Mouse (Mus musculus) heart, embryonic 15.5 days (tissue): ENCODE results near the gene Olfr1153. TPM values are rescaled to one million over a fixed set of nuclear protein-coding genes. Genes with fewer than 3 reads are reported as not detected.

Experiments used
- ATAC-seq: fragments of 200-750 bp; cut with Nextera tagmentation; replicated peaks from 2 replicates; pipeline ENCODE4 v1.8.0; 2017; ENCODE audit warnings: low read depth, moderate TSS enrichment; ENCODE audit not compliant: insufficient number of reproducible peaks, insufficient read depth, low FRiP score
- H3K27ac ChIP-seq: fragments of 300-500 bp; sonication (generic); 2 replicates; pipeline ENCODE4 v1.5.1; 2015; ENCODE audit warnings: mild to moderate bottlenecking, inconsistent platforms
- H3K27me3 ChIP-seq: fragments of 300-500 bp; sonication (generic); 2 replicates; pipeline ENCODE4 v1.6.1; 2015; ENCODE audit warnings: inconsistent platforms
- H3K36me3 ChIP-seq: fragments of 300-500 bp; sonication (generic); 2 replicates; pipeline ENCODE4 v1.6.1; 2015; ENCODE audit warnings: mild to moderate bottlenecking, inconsistent platforms
- H3K4me1 ChIP-seq: fragments of 300-500 bp; sonication (generic); replicated peaks from 2 replicates; pipeline ENCODE4 v1.6.1; 2015; ENCODE audit warnings: inconsistent platforms
- H3K4me2 ChIP-seq: fragments of 300-500 bp; sonication (generic); 2 replicates; pipeline ENCODE4 v1.6.1; 2015; ENCODE audit warnings: inconsistent platforms, mild to moderate bottlenecking, moderate library complexity
- H3K4me3 ChIP-seq: fragments of 300-500 bp; sonication (generic); 2 replicates; pipeline ENCODE4 v1.5.1; 2015; ENCODE audit warnings: mild to moderate bottlenecking, inconsistent platforms
- H3K9ac ChIP-seq: fragments of 300-500 bp; sonication (generic); 2 replicates; pipeline ENCODE4 v1.6.1; 2015; ENCODE audit warnings: mild to moderate bottlenecking, inconsistent platforms
- H3K9me3 ChIP-seq: fragments of 300-500 bp; sonication (generic); replicated peaks from 2 replicates; pipeline ENCODE4 v1.6.1; 2016; ENCODE audit warnings: inconsistent platforms
- WGBS: fragments of 180-500 bp; shearing (Covaris S2); methylation state at CpG from one replicate; pipeline ENCODE4 v1.1.7; 2015; ENCODE audit warnings: mixed read lengths; 5-methylcytosine and 5-hydroxymethylcytosine counted together
- polyA plus RNA-seq: library from polyadenylated mRNA; unstranded; fragments of >200 nt; fragmentation: Nextera tagmentation; extraction: Ambion mirVana; gene quantifications from 2 replicates; pipeline ENCODE4 v1.2.1, GENCODE M21; 2015

The Olfr1153 gene
- polyA plus RNA-seq, result not detected in 2 replicates

GRCm38 (mm10) chr2:87894662-87895061 lies at the start of gene Olfr1153:
Gene Olfr1153, plus strand, starts transcription at chr2:87894962.
- Histone ChIP-seq H3K36me3 (no peaks in the 10 kb centered on the region), H3K4me2 (no peak within 1 kb of the TSS), H3K27me3 (no peaks in the 10 kb centered on the region), H3K9me3 (no peaks in the 10 kb centered on the region), H3K4me3 (no peak within 1 kb of the TSS), H3K4me1 (no peaks in the 10 kb centered on the region), H3K9ac (no peak within 1 kb of the TSS), H3K27ac (no peak within 1 kb of the TSS)
- 66% methylated on average over 1 of the region's 1 CpGs for WGBS
- no peak for ATAC-seq

- no peaks in the 10 kb centered on the region for H3K4me1 ChIP-seq
- no peaks in the 10 kb centered on the region for H3K27me3 ChIP-seq
- 82% methylated on average over 1 of the region's 1 CpGs for WGBS
- H3K4me2 ChIP-seq, result no peak within 1 kb of the TSS
- H3K36me3 ChIP-seq, result no peaks in the 10 kb centered on the region
- H3K4me3 ChIP-seq, result no peak within 1 kb of the TSS
- H3K9me3 ChIP-seq, result no peaks in the 10 kb centered on the region
- no peak for ATAC-seq
- no peak within 1 kb of the TSS for H3K27ac ChIP-seq
- no peak within 1 kb of the TSS for H3K9ac ChIP-seq
These were observed 39.2 kb upstream of the Olfr1153 start, which contains the start of gene Olfr1151 for GRCm38 (mm10) chr2:87855562-87855961. Gene Olfr1151, plus strand, starts transcription at chr2:87855862.

GRCm38 (mm10) chr2:87866192-87866591 lies 28.6 kb upstream of the Olfr1153 start, which contains the start of gene Olfr1152:
Gene Olfr1152, plus strand, starts transcription at chr2:87866492.
- H3K4me2 ChIP-seq, result no peak within 1 kb of the TSS
- no peaks in the 10 kb centered on the region for H3K36me3 ChIP-seq
- no peak within 1 kb of the TSS for H3K9ac ChIP-seq
- no peaks in the 10 kb centered on the region for H3K27me3 ChIP-seq
- no peaks in the 10 kb centered on the region for H3K4me1 ChIP-seq
- H3K9me3 ChIP-seq, result no peaks in the 10 kb centered on the region
- ATAC-seq, result no peak
- no peak within 1 kb of the TSS for H3K27ac ChIP-seq
- H3K4me3 ChIP-seq, result no peak within 1 kb of the TSS

- Histone ChIP-seq H3K9me3 (no peaks in the 10 kb centered on the region), H3K4me1 (no peaks in the 10 kb centered on the region), H3K27ac (no peak within 1 kb of the TSS), H3K4me3 (no peak within 1 kb of the TSS), H3K9ac (no peak within 1 kb of the TSS), H3K36me3 (no peaks in the 10 kb centered on the region), H3K4me2 (no peak within 1 kb of the TSS), H3K27me3 (no peaks in the 10 kb centered on the region)
- 80% methylated on average over 1 of the region's 1 CpGs for WGBS
- ATAC-seq, result no peak
These were observed 10.3 kb downstream of the Olfr1153 start, which contains the start of gene Olfr1154 for GRCm38 (mm10) chr2:87905066-87905465. Gene Olfr1154, minus strand, starts transcription at chr2:87905166.

GRCm38 (mm10) chr2:87945037-87945436 lies 50.3 kb downstream of the Olfr1153 start, which contains the start of gene Olfr1155:
Gene Olfr1155, minus strand, starts transcription at chr2:87945137.
- WGBS, result 81% methylated on average over 1 of the region's 1 CpGs
- Histone ChIP-seq H3K9ac (no peak within 1 kb of the TSS), H3K4me3 (no peak within 1 kb of the TSS), H3K4me2 (no peak within 1 kb of the TSS), H3K36me3 (no peaks in the 10 kb centered on the region), H3K27ac (no peak within 1 kb of the TSS), H3K4me1 (no peaks in the 10 kb centered on the region), H3K27me3 (no peaks in the 10 kb centered on the region), H3K9me3 (no peaks in the 10 kb centered on the region)
- ATAC-seq, result no peak

Other genes starting within 250 kb of the Olfr1153 start
- gene Olfr1133, start 247.6 kb upstream of the Olfr1153 start, polyA plus RNA-seq, result not detected in 2 replicates
- not detected in 2 replicates for gene Olfr1134, start 236.5 kb upstream of the Olfr1153 start, polyA plus RNA-seq
- not detected in 2 replicates for gene Olfr1135, start 221.3 kb upstream of the Olfr1153 start, polyA plus RNA-seq
- gene Olfr1136, start 201.0 kb upstream of the Olfr1153 start, polyA plus RNA-seq, result not detected in 2 replicates
- not detected in 2 replicates for gene Olfr1137, start 181.8 kb upstream of the Olfr1153 start, polyA plus RNA-seq
- gene Olfr1138, start 155.0 kb upstream of the Olfr1153 start, polyA plus RNA-seq, result not detected in 2 replicates
- not detected in 2 replicates for gene Olfr1140, start 151.2 kb upstream of the Olfr1153 start, polyA plus RNA-seq
- gene Olfr1141, start 141.0 kb upstream of the Olfr1153 start, polyA plus RNA-seq, result not detected in 2 replicates
- not detected in 2 replicates for gene Olfr152, start 115.5 kb upstream of the Olfr1153 start, polyA plus RNA-seq
- not detected in 2 replicates for gene Olfr1143, start 94.4 kb upstream of the Olfr1153 start, polyA plus RNA-seq
- not detected in 2 replicates for gene Olfr1145, start 85.1 kb upstream of the Olfr1153 start, polyA plus RNA-seq
- gene Olfr1148, start 64.4 kb upstream of the Olfr1153 start, polyA plus RNA-seq, result not detected in 2 replicates
- gene Olfr1150-ps1, start 51.0 kb upstream of the Olfr1153 start, polyA plus RNA-seq, result not detected in 2 replicates
- not detected in 2 replicates for gene Olfr1151, start 39.1 kb upstream of the Olfr1153 start, polyA plus RNA-seq
- not detected in 2 replicates for gene Olfr1152, start 28.5 kb upstream of the Olfr1153 start, polyA plus RNA-seq
- not detected in 2 replicates for gene Olfr1154, start 10.2 kb downstream of the Olfr1153 start, polyA plus RNA-seq
- not detected in 2 replicates for gene Olfr1155, start 50.2 kb downstream of the Olfr1153 start, polyA plus RNA-seq
- gene Olfr1156, start 58.1 kb downstream of the Olfr1153 start, polyA plus RNA-seq, result not detected in 2 replicates
- not detected in 2 replicates for gene Olfr1157, start 73.3 kb downstream of the Olfr1153 start, polyA plus RNA-seq
- gene Olfr74, start 79.7 kb downstream of the Olfr1153 start, polyA plus RNA-seq, result not detected in 2 replicates
- gene Olfr1158, start 95.2 kb downstream of the Olfr1153 start, polyA plus RNA-seq, result not detected in 2 replicates
- not detected in 2 replicates for gene Olfr1160, start 113.3 kb downstream of the Olfr1153 start, polyA plus RNA-seq
- gene Olfr1161, start 127.8 kb downstream of the Olfr1153 start, polyA plus RNA-seq, result not detected in 2 replicates
- not detected in 2 replicates for gene Olfr73, start 142.7 kb downstream of the Olfr1153 start, polyA plus RNA-seq
- gene Olfr1162, start 156.2 kb downstream of the Olfr1153 start, polyA plus RNA-seq, result not detected in 2 replicates
- gene Olfr1163, start 176.9 kb downstream of the Olfr1153 start, polyA plus RNA-seq, result not detected in 2 replicates
- not detected in 2 replicates for gene Olfr1164, start 199.0 kb downstream of the Olfr1153 start, polyA plus RNA-seq
- not detected in 2 replicates for gene Olfr1166, start 233.3 kb downstream of the Olfr1153 start, polyA plus RNA-seq